Mouse (Mus musculus): ENCODE results near the gene Slc16a4. TPM values are rescaled to one million over a fixed set of nuclear protein-coding genes. Genes with fewer than 3 reads are reported as not detected.

Gene Slc16a4
- polyA plus RNA-seq, 1 experiment from 2014 or later, result 4.0 TPM

- ATAC-seq (ENCODE audit: low FRiP score) (no peak), DNase-seq (ENCODE audit: low spot score) (no peak)
- Histone ChIP-seq H3K9ac (ENCODE audit: low read depth, low read length) (no peak overlapping the region), H3K9me3 (ENCODE audit: control insufficient read depth, low read length) (no peaks in the 10 kb centered on the region), H3K27ac (ENCODE audit: low read depth, low read length) (no peak overlapping the region), H3K36me3 (ENCODE audit: control insufficient read depth, insufficient read depth, low read length) (no peaks in the 10 kb centered on the region), H3K4me2 (replicated peaks; ENCODE audit: low read depth, low read length) (peak overlapping the region; percentile 93), H3K27me3 (ENCODE audit: control insufficient read depth, insufficient read depth, low read length) (no peaks in the 10 kb centered on the region), H3K4me3 (ENCODE audit: low read depth, low read length) (peak overlapping the region; percentile 96), H3K4me1 (replicated peaks; ENCODE audit: control insufficient read depth, insufficient read depth, low read length) (peaks cover 15% of the 10 kb centered on the region)
- 82% methylated on average over 28 of the region's 28 CpGs for WGBS
Measured at GRCm38 (mm10) chr3:107330503-107331424, 39.7 kb downstream of the Slc16a4 start.

- Histone ChIP-seq H3K4me1 (replicated peaks; ENCODE audit: control insufficient read depth, insufficient read depth, low read length) (peaks cover 15% of the 10 kb centered on the region), H3K27me3 (ENCODE audit: control insufficient read depth, insufficient read depth, low read length) (no peaks in the 10 kb centered on the region), H3K4me2 (replicated peaks; ENCODE audit: low read depth, low read length) (peak overlapping the region; percentile 93), H3K9ac (ENCODE audit: low read depth, low read length) (peak overlapping the region; percentile 92), H3K27ac (ENCODE audit: low read depth, low read length) (peak overlapping the region; percentile 91; the same call in 1 of the 2 replicates), H3K9me3 (ENCODE audit: control insufficient read depth, low read length) (no peaks in the 10 kb centered on the region), H3K4me3 (ENCODE audit: low read depth, low read length) (peak overlapping the region; percentile 96), H3K36me3 (ENCODE audit: control insufficient read depth, insufficient read depth, low read length) (no peaks in the 10 kb centered on the region)
- DNase-seq (ENCODE audit: low spot score) (no peak), ATAC-seq (ENCODE audit: low FRiP score) (no peak)
- WGBS, result 28% methylated on average over 17 of the region's 17 CpGs
Measured at GRCm38 (mm10) chr3:107331746-107332126, 40.7 kb downstream of the Slc16a4 start.

- peak overlapping the region; percentile 91 for H3K27ac ChIP-seq (ENCODE audit: low read depth, low read length)
- DNase-seq (ENCODE audit: low spot score) (peak; percentile 56), ATAC-seq (ENCODE audit: low FRiP score) (peak; percentile 15)
- peaks cover 15% of the 10 kb centered on the region for H3K4me1 ChIP-seq (replicated peaks; ENCODE audit: control insufficient read depth, insufficient read depth, low read length)
- no peaks in the 10 kb centered on the region for H3K27me3 ChIP-seq (ENCODE audit: control insufficient read depth, insufficient read depth, low read length)
- H3K9ac ChIP-seq (ENCODE audit: low read depth, low read length), result peak overlapping the region; percentile 92
- peak overlapping the region; percentile 96 for H3K4me3 ChIP-seq (ENCODE audit: low read depth, low read length)
- H3K9me3 ChIP-seq (ENCODE audit: control insufficient read depth, low read length), result no peaks in the 10 kb centered on the region
- no peaks in the 10 kb centered on the region for H3K36me3 ChIP-seq (ENCODE audit: control insufficient read depth, insufficient read depth, low read length)
- H3K4me2 ChIP-seq (replicated peaks; ENCODE audit: low read depth, low read length), result peak overlapping the region; percentile 93
- WGBS, result under 1% methylated on average over 75 of the region's 75 CpGs
Measured at GRCm38 (mm10) chr3:107332127-107332959, 41.3 kb downstream of the Slc16a4 start.

- Histone ChIP-seq H3K27ac (ENCODE audit: low read depth, low read length) (peak overlapping the region; percentile 95), H3K9ac (ENCODE audit: low read depth, low read length) (peak overlapping the region; percentile 92), H3K4me3 (ENCODE audit: low read depth, low read length) (peak overlapping the region; percentile 96), H3K27me3 (ENCODE audit: control insufficient read depth, insufficient read depth, low read length) (no peaks in the 10 kb centered on the region), H3K4me1 (replicated peaks; ENCODE audit: control insufficient read depth, insufficient read depth, low read length) (peaks cover 15% of the 10 kb centered on the region), H3K9me3 (ENCODE audit: control insufficient read depth, low read length) (no peaks in the 10 kb centered on the region), H3K4me2 (replicated peaks; ENCODE audit: low read depth, low read length) (peak overlapping the region; percentile 93), H3K36me3 (ENCODE audit: control insufficient read depth, insufficient read depth, low read length) (no peaks in the 10 kb centered on the region)
- WGBS, result 0% methylated on average over 37 of the region's 37 CpGs
- DNase-seq (ENCODE audit: low spot score) (peak; percentile 97), ATAC-seq (ENCODE audit: low FRiP score) (peak; percentile 98)
Measured at GRCm38 (mm10) chr3:107332960-107333380, 41.9 kb downstream of the Slc16a4 start.

- peak; percentile 97 for DNase-seq (ENCODE audit: low spot score)
- peak; percentile 96 for ATAC-seq (ENCODE audit: low FRiP score)
- Histone ChIP-seq H3K27ac (ENCODE audit: low read depth, low read length) (peak within 1 kb of the TSS; percentile 95), H3K4me2 (replicated peaks; ENCODE audit: low read depth, low read length) (peak within 1 kb of the TSS; percentile 93), H3K4me3 (ENCODE audit: low read depth, low read length) (peak within 1 kb of the TSS; percentile 96), H3K36me3 (ENCODE audit: control insufficient read depth, insufficient read depth, low read length) (no peaks in the 10 kb centered on the region), H3K9ac (ENCODE audit: low read depth, low read length) (peak within 1 kb of the TSS; percentile 92), H3K9me3 (ENCODE audit: control insufficient read depth, low read length) (no peaks in the 10 kb centered on the region), H3K27me3 (ENCODE audit: control insufficient read depth, insufficient read depth, low read length) (no peaks in the 10 kb centered on the region), H3K4me1 (replicated peaks; ENCODE audit: control insufficient read depth, insufficient read depth, low read length) (peaks cover 15% of the 10 kb centered on the region)
- WGBS, result under 1% methylated on average over 62 of the region's 62 CpGs
Measured at GRCm38 (mm10) chr3:107333381-107334201, 42.6 kb downstream of the Slc16a4 start, which contains the start of gene Rbm15. Gene Rbm15 (minus strand): TSS chr3:107333673.

- peak overlapping the region; percentile 95 for H3K27ac ChIP-seq (ENCODE audit: low read depth, low read length)
- peak overlapping the region; percentile 39 for H3K4me2 ChIP-seq (replicated peaks; ENCODE audit: low read depth, low read length)
- peak overlapping the region; percentile 88 for H3K9ac ChIP-seq (ENCODE audit: low read depth, low read length)
- 11% methylated on average over 12 of the region's 12 CpGs for WGBS
- DNase-seq (ENCODE audit: low spot score) (no peak), ATAC-seq (ENCODE audit: low FRiP score) (no peak)
- H3K4me3 ChIP-seq (ENCODE audit: low read depth, low read length), result peak overlapping the region; percentile 96
- peaks cover 15% of the 10 kb centered on the region for H3K4me1 ChIP-seq (replicated peaks; ENCODE audit: control insufficient read depth, insufficient read depth, low read length)
- H3K9me3 ChIP-seq (ENCODE audit: control insufficient read depth, low read length), result no peaks in the 10 kb centered on the region
- no peaks in the 10 kb centered on the region for H3K27me3 ChIP-seq (ENCODE audit: control insufficient read depth, insufficient read depth, low read length)
- H3K36me3 ChIP-seq (ENCODE audit: control insufficient read depth, insufficient read depth, low read length), result no peaks in the 10 kb centered on the region
Measured at GRCm38 (mm10) chr3:107334202-107334934, 43.3 kb downstream of the Slc16a4 start.

- Histone ChIP-seq H3K27ac (ENCODE audit: low read depth, low read length) (no peak overlapping the region), H3K4me2 (replicated peaks; ENCODE audit: low read depth, low read length) (no peak overlapping the region), H3K9me3 (ENCODE audit: control insufficient read depth, low read length) (no peaks in the 10 kb centered on the region), H3K36me3 (ENCODE audit: control insufficient read depth, insufficient read depth, low read length) (no peaks in the 10 kb centered on the region), H3K4me1 (replicated peaks; ENCODE audit: control insufficient read depth, insufficient read depth, low read length) (no peaks in the 10 kb centered on the region), H3K9ac (ENCODE audit: low read depth, low read length) (no peak overlapping the region), H3K27me3 (ENCODE audit: control insufficient read depth, insufficient read depth, low read length) (no peaks in the 10 kb centered on the region), H3K4me3 (ENCODE audit: low read depth, low read length) (no peak overlapping the region)
- DNase-seq (ENCODE audit: low spot score), result no peak
- WGBS, result 56% methylated on average over 3 of the region's 3 CpGs
- no peak for ATAC-seq (ENCODE audit: low FRiP score)
Measured at GRCm38 (mm10) chr3:107343971-107344370, 52.9 kb downstream of the Slc16a4 start.

All from hindbrain, embryonic 11.5 days (tissue).